Mouse (Mus musculus): ENCODE results near the gene Inha.

Gene Inha

GRCm38 (mm10) chr1:75507006-75507405 lies at the start of gene Inha:
TSS of gene Inha (plus strand) at chr1:75507077.
- DNase-seq = no peak

- no peak for DNase-seq
Measured at GRCm38 (mm10) chr1:75457710-75458024, 49.2 kb upstream of the Inha start.

GRCm38 (mm10) chr1:75458025-75458788 lies 48.7 kb upstream of the Inha start:
- DNase-seq = no peak

- DNase-seq = no peak
Measured at GRCm38 (mm10) chr1:75458789-75459684, 47.8 kb upstream of the Inha start.

- no peak for DNase-seq
Measured at GRCm38 (mm10) chr1:75460297-75460696, 46.6 kb upstream of the Inha start.

GRCm38 (mm10) chr1:75462636-75463035 lies 44.2 kb upstream of the Inha start:
- DNase-seq = no peak

GRCm38 (mm10) chr1:75463652-75464204 lies 43.1 kb upstream of the Inha start:
- DNase-seq = no peak

- DNase-seq = peak; percentile 78
Measured at GRCm38 (mm10) chr1:75467215-75467927, 39.5 kb upstream of the Inha start.

- no peak for DNase-seq
Measured at GRCm38 (mm10) chr1:75469287-75469825, 37.5 kb upstream of the Inha start.

- DNase-seq = no peak
Measured at GRCm38 (mm10) chr1:75476441-75476840, 30.4 kb upstream of the Inha start.

- peak; percentile 86 for DNase-seq
Measured at GRCm38 (mm10) chr1:75477264-75477965, 29.5 kb upstream of the Inha start.

GRCm38 (mm10) chr1:75477966-75478290 lies 28.9 kb upstream of the Inha start:
- no peak for DNase-seq

- DNase-seq = no peak
Measured at GRCm38 (mm10) chr1:75478497-75478896, 28.4 kb upstream of the Inha start.

GRCm38 (mm10) chr1:75478916-75479634 lies 27.8 kb upstream of the Inha start, which contains the start of the genes Chpf and Tmem198:
TSS of gene Chpf (minus strand) at chr1:75479307.
TSS of gene Tmem198 (plus strand) at chr1:75479532.
- DNase-seq = peak; percentile 96

- no peak for DNase-seq
Measured at GRCm38 (mm10) chr1:75479635-75479989, 27.3 kb upstream of the Inha start.

GRCm38 (mm10) chr1:75480036-75480435 lies 26.8 kb upstream of the Inha start:
- no peak for DNase-seq

- DNase-seq = no peak
Measured at GRCm38 (mm10) chr1:75480735-75481134, 26.1 kb upstream of the Inha start.

GRCm38 (mm10) chr1:75486561-75486960 lies 20.3 kb upstream of the Inha start:
- DNase-seq = no peak

GRCm38 (mm10) chr1:75487040-75487404 lies 19.9 kb upstream of the Inha start:
- no peak for DNase-seq

- DNase-seq = peak; percentile 66
Measured at GRCm38 (mm10) chr1:75487405-75488161, 19.3 kb upstream of the Inha start.
